Mouse (Mus musculus): ENCODE measurements around the gene Rack1. TPM values are rescaled to one million over a fixed set of nuclear protein-coding genes. Genes with fewer than 3 reads are reported as not detected.
A peak's percentile ranks its signal among the peaks of the same experiment; 100 is the strongest.
"Not testable (repeated sequence)": the region's sequence is repeated elsewhere in the genome, so short reads cannot be mapped to it uniquely, and the experiment has no call there.

Gene Rack1
- total RNA-seq, 2 experiments from 2014 or later, result 392 to 429 TPM

DNA sequence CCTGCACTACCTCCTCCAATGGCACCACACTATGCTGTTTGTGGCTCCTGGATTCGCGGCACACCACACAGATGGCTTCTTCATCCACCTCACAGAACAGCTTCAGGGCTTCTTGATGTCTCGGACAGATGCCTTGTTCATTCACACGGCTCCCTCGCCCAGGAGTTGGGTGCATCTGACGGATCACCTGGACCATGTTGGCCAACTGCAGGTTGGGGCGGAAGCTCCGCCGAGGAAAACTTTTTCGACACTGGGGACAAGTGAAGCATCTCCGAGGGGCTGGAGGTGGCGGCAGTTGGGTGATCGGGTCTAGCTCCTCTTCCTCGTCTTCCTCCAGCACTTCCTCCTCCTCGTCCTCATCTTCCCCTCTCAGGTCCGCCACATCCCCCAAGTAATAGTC, 15.7 kb downstream of the Rack1 start:
- DNase-seq, result peak; percentile 24
- intact Hi-C loops (cut with DNase I; ENCODE audit: low total_unique reads), result no loop called here

DNA sequence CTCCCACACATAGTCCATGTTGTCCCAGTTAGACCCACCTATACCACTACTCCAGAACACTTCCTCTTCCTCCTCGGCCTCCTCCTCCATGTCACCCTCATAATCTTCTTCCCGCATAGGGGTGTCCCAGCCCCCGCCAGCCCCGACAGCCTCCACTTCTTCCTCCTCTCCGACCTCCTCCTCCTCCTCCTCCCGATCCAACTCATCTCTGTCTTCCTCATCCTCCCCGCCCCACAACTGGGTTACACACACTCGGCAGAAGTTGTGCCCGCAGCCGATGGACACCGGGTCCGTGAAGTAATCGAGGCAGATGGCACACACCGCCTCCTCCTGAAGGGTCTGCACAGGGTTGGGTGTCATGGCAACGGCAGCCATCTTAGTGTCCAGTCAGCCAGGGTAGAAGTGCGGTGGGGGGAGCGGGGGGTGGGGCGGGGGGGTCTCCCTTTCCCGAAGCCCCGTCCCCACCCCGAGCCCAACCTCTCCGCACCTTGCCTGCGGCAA, 16.2 kb downstream of the Rack1 start:
- DNase-seq, result no peak
- intact Hi-C loops (cut with DNase I; ENCODE audit: low total_unique reads), result no loop called here

DNA sequence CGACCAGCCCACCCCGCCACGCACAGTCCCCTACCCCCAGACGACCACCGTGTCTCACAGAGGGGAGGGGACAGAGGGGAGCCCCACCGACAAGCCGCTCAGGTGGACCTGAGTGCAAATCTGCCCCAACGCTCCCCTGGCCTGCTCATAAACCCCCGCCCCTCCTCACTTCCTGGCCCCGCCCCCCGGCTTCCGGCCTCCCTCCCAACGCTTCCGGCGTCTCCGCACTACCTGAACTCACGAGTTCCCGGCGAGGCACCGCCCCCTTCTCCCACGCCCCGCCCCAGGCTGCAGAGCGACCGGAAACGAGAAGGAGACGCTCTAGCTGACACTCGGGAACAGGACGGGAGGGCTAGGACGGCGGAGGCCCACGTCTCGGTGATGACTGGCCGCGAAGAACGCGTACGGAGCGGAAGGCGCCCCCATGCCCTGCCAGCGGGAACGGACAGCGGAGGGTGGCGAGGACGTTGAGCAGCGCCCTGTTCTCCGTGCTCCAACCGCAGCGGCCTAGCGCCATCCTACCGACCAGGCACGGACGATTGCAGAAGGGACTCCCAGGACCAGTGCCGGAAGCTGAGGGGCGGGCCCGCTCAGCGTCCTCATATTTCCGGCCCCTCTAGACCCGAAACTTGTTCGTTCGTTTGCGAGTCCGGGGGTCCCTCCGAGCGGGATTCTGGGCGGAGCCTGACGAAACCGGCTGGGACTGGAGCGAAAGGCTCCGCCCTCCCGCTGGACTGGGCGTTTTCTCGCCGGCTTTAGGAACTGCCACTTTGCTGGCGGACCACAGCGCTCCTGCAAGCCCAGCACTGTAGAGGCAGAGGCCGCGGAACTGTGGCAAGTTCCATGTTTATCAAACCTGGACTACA, 16.9 kb downstream of the Rack1 start, which contains the start of gene Trim41:
Gene Trim41, minus strand, starts transcription at position 554 of the 866 bp plus-strand sequence.
- intact Hi-C loops (cut with DNase I; ENCODE audit: low total_unique reads), result no loop called here
- DNase-seq, result peak; percentile 99

DNA sequence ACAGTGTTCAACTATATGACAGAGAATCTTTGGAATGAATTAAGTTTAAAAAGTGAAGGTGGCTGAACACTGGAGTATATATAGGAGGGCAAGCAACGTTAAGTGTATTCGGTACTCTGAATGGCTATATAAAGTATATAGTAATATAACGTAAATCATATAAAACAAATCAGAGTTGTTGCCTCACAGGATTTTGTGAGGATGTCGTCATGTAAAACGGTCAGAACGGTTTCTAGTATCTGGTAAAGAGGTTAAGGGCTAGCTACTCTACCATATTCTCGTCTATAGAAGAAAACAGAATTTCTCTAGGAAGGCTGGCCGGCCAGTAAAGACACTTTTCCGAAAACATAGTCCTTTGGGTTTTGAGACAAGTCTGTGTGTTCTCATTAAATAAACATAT, 17.7 kb downstream of the Rack1 start:
- intact Hi-C loops (cut with DNase I; ENCODE audit: low total_unique reads), result no loop called here
- DNase-seq, result no peak

DNA sequence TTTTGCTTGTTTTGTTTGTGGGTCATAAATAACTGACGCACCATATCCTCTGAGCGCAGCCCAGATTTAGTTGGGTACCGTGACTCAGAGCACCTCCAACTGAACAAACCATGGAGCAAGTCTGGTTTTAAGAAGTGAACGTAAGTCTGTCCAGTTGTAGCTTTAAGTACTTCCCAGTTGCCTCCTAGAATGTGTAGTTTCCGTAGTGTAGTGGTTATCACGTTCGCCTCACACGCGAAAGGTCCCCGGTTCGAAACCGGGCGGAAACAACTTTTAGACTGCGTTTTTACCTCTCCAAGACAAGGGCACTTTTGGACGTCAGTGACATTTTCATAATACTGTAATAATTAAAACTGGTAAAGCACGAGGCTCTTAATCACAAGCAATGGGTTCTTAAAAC, 18.2 kb downstream of the Rack1 start:
- intact Hi-C loops (cut with DNase I; ENCODE audit: low total_unique reads), result no loop called here

DNA sequence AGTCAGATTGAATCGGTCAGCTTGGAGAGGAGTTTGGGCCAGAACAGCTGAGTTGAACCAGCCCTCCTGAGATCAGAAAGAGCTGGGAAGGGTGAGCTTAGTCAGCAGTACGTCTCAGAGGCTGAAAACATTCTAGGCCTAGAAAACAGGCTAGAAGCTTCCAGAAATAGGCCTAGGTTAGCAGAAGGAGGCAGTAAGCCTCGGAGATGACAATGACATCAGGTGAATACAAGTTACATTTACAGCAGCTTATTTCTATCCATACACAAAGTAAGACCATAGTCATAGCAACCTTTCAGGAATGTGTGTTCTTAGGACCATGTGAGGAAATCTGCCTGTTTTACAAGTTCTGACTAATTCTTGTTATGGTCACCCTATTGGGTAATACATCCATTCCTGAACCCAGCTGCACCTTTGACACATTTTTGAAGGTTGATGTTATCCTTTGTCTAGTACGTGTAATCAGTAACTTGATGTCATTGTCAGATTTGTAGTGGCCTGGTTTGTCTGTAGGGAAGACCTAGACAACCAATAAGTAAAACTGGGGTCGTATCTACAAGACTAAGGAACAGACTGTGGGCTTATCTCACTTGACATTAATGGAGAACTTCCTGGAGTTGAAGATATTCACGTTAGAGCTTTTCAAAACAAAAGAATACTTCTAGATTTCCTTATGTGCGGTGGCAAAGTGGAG, 19.6 kb downstream of the Rack1 start:
- DNase-seq, result no peak
- intact Hi-C loops (cut with DNase I; ENCODE audit: low total_unique reads), result no loop called here

More for the DNA sequence above, 18.2 kb downstream of the Rack1 start:
- peak; percentile 64 for DNase-seq

DNA sequence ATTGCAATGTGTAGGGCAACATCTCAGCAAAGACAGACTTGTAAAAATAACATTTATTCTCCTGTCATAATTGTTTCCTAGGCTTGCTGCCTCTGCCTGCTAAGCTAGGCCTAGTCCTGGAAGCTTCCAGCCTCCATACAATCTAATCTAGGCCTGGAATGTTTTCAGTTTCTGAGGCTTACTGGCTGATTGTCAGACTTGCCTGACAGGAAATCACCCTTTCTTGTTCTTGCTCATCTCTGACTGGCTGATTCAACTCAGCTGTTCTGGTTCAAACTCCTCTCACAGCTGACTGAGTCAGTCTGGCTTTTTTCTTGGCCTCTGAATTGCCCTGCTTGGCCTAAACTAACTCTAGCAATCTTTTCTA, 20.2 kb downstream of the Rack1 start:
- DNase-seq, result no peak
- intact Hi-C loops (cut with DNase I; ENCODE audit: low total_unique reads), result no loop called here

DNA sequence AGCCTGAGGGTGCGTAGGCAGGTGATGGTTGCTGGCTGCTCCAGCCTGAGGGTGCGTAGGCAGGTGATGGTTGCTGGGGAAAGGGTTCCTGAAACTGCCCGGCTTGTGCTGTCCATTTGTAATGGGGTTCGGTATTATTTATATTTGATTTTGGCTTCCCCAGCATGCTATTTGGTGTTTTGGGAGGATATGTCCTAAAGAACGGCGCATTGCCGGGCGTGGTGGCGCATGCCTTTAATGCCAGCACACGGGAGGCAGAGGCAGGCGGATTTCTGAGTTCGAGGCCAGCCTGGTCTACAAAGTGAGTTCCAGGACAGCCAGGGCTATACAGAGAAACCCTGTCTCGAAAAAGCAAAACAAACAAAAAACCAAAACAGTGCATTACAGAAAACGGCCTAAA, 21.2 kb downstream of the Rack1 start:
- intact Hi-C loops (cut with DNase I; ENCODE audit: low total_unique reads); DNase-seq: not testable (repeated sequence)

DNA sequence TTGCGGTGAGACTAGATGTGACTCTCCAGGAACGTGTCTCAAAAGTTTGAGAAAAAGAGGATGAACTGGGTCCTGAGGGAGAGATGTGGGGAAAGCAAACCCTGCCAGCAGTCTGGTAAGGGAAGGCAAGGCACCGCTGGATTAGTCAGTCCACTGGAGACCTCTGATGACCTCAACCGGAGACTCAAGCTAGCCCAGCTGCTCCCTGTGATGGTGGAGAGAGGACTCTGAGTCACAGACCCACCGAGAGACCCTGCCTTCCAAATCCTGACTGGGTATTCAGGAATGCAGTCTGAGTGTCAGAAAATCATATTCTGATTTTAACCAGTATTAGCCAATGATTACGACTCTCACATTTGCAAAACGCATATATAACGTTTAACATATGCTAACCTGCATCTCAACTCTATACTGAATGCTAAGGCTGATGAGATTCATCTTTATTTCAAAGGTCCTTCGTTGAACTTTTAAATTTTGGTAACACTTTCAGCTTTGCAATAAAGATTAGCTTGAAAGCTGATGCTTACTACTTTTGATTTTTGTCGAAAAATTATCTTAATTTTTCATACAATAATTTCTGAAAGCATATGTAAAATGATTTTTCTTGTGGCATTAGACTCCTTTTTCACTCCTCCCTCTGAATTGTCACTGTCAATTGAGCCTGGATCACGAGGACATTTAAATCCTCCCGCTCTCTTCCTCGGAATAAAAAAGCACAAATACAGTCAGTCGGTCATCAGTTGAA, 22.8 kb downstream of the Rack1 start:
- no peak for DNase-seq
- intact Hi-C loops (cut with DNase I; ENCODE audit: low total_unique reads), result no loop called here

DNA sequence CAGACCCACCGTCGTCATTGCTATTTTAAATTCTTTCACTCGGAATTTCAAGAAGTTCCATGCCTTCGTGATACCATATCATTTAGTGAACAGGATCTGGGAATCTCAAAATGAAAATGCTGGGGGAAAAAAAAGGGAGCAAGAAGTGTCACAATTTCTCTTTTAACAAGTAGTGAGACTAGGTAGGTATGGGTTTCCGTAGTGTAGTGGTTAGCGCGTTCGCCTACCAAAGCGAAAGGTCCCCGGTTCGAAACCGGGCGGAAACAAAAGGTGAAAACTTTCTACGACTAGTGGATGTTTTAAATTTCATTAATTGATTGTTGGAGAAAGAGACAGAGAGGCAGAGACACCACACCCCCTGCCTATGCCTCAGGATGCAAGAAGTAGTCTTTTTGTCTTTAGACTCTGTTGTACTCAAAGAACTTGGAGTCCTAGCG, 23.4 kb downstream of the Rack1 start:
- intact Hi-C loops (cut with DNase I; ENCODE audit: low total_unique reads), result no loop called here
- DNase-seq, result no peak

DNA sequence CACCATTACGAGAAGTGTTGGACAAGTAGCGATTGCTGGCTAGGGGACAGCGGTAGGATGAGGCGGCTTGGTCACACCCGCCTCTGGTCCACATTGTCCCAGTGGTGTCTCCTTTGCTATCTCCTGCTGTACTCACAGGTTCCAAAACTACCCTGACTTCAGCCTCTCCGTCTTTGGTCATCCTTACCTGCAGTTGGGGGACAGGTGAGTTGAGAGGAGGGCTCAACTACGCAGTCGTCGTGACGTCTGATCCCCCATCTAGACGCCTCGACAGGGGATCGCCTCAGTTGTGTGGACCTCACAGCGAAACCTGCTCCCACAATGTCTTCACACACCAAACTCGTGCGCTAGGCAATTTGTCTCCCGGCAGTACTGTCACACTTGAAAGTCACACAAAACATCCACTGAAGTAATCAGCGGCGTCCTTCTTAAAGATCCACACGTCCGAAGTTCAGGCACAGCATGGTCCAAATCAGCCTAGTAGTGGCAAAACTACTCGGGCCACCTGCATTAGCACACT, 24.2 kb downstream of the Rack1 start:
- intact Hi-C loops (cut with DNase I; ENCODE audit: low total_unique reads), result no loop called here
- no peak for DNase-seq

DNA sequence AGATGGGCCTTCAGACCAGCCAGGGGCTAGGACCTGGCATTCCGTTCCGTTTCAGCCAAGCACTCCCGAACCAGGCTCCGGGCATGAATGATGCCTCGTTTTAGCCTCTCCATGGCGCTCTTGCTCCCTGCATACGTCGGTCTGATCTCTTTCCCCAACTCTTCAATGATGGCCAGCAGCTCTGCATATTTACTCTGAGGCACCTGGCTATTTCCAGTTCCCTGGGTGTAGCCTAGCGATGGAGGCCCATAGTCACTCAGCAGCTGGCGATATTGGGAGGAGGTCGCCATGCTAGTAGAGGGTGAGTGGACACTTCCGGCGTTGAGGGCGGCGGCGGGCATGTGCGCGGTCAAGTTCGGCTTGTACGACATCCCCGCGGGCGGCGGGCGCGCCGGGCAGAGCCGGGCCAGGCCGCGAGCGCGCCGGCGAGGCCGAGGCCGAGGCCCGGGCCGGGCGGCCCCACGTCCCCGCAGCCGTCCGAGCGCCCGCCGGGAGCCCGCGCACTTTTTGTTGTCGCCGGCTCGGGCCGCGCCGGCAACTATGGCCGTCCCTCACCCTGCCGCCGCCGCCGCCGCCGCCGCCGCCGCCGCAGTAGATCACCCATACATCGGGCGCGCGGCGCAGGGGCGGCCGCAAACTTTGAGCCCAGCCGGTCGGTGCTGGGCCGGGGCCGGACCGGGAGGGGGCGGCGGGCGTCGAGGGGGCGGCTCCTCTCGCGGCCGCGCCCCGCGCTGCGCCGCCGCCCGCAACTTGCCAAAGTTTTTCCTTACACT, 26.0 kb downstream of the Rack1 start, which contains the start of the genes Trim7 and Gm12184:
Gene Trim7, plus strand, starts transcription at position 162 of the 773 bp plus-strand sequence.
Gene Gm12184, minus strand, starts transcription at position 677 of the 773 bp plus-strand sequence.
- intact Hi-C loops (cut with DNase I; ENCODE audit: low total_unique reads); DNase-seq: not testable (repeated sequence)

DNA sequence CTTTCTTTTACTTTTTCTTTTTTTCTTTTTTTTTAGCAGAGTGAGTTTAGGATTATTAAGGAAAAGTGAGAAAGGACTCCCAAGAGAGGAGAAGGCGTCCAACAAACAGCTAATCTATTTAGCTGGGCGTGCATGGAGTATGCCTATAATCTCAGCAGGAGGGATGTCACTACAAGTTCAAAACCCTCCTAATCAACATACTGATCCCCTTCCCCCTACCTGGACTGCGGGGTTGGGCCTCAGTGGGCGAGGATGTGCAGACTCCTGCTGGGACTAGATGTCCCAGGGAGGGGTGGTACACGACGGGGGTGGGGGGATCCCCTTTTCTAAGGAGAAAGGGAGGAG, 26.6 kb downstream of the Rack1 start:
- intact Hi-C loops (cut with DNase I; ENCODE audit: low total_unique reads), result no loop called here
- DNase-seq, result no peak

DNA sequence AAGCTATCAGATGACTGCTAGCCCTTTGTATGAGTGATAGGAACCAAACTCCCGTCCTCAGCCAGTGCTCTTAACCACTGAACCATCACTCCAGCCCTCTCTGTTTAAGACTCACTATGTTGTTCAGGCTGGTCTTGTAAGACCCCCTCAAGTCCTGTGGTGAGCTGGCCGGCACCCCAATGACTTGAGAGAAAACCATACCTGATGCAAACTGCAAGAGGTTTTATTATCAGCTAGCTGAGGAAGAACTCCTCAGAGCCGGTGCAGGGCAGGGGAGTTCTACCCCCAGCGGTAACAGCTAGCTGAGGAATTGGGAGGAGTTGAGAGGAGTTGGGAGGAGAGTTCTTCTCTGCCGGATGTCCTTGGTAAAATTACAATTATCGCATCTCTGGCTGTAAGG, 27.8 kb downstream of the Rack1 start:
- intact Hi-C loops (cut with DNase I; ENCODE audit: low total_unique reads), result no loop called here
- no peak for DNase-seq

DNA sequence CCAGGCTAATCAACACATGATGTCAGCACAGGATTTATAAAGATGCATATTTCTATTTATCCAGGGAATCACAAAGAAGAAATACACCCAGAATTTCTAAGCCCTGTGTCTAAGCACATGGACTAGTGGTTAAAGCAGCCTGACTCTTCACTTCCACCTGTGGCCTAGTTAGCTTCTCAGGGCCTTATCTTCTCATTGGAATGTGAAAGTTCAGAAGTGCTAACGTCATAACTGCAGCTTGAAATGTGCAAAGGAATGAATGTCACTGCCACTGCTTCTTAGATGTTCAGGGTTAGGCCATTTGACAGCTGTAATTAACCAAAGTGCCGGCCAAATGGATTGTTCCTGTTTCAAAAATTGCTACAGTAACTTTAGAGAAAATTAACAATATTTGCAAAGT, 30.1 kb downstream of the Rack1 start:
- intact Hi-C loops (cut with DNase I; ENCODE audit: low total_unique reads), result no loop called here

DNA sequence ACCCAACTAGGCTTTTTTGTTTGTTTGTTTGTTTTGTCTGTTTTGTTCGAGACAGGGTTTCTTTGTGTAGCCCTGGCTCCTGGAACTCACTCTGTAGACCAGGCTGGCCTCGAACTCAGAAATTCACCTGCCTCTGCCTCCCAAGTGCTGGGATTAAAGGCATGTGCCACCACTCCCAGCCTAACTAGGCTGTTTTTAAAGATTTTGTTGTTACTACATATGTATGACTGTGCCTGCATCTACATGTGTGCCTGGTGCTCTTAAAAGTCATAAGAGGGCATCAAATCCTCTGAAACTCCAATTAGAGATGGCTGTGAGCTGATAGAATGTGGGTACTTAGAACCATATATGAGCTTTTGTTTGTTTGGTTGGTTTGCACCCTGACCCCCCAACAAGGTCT, 31.1 kb downstream of the Rack1 start:
- no peak for DNase-seq
- intact Hi-C loops (cut with DNase I; ENCODE audit: low total_unique reads), result no loop called here

More for the DNA sequence above, 30.1 kb downstream of the Rack1 start:
- no peak for DNase-seq

DNA sequence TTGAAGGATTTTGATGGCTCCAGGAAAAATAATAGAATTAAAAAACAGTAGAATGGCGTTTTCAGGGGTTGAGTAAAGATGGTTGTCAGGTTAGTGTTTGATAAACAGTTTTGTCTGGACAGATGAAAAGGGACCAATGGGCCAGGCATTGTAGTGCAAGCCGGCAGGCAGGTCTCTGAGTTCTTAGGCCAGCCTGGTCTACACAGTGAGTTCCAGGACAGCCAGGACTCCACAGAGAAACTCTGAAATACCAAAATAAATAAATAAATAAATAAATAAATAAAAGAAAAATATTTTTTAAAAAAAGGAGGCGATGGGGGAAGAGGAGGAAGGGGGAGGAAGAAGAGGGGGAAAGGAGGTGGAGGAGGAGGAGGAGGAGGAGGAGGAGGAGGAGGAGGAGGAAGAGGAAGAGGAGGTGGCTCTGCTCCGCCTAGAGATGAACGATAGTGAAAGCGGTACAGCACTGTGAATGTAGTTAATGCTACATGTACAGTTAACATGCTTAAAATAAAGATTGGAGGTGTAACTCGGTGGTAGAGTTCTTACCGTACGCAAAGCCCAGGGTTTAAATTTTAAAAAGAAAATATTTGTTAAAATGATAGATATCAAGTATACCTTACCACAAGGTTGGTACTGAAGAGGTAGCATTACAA, 33.1 kb downstream of the Rack1 start:
- DNase-seq, result no peak

More for the DNA sequence above, 33.1 kb downstream of the Rack1 start:
- intact Hi-C loops (cut with DNase I; ENCODE audit: low total_unique reads), result no loop called here

Measured in gastrocnemius, postnatal 14 days (tissue).